Mouse (Mus musculus) embryonic facial prominence, embryonic 15.5 days (tissue): ENCODE data around the gene Prss57. TPM values are rescaled to one million over a fixed set of nuclear protein-coding genes. Genes with fewer than 3 reads are reported as not detected.
A peak's percentile ranks its signal among the peaks of the same experiment; 100 is the strongest.

Experiments
- ATAC-seq: fragments of 200-750 bp; cut with Nextera tagmentation; 2 replicates; pipeline ENCODE4 v1.8.0; 2017; ENCODE audit warnings: low read depth, moderate TSS enrichment; ENCODE audit not compliant: insufficient number of reproducible peaks, low FRiP score, low TSS enrichment
- H3K27ac ChIP-seq: fragments of 300-500 bp; sonication (generic); replicated peaks from 2 replicates; pipeline ENCODE4 v1.5.1; 2015; ENCODE audit warnings: mild to moderate bottlenecking, inconsistent platforms
- H3K27me3 ChIP-seq: fragments of 300-500 bp; sonication (generic); 2 replicates; pipeline ENCODE4 v1.6.1; 2015; ENCODE audit warnings: inconsistent platforms
- H3K36me3 ChIP-seq: fragments of 300-500 bp; sonication (generic); 2 replicates; pipeline ENCODE4 v1.6.1; 2015; ENCODE audit warnings: mild to moderate bottlenecking, inconsistent platforms
- H3K4me1 ChIP-seq: fragments of 300-500 bp; sonication (generic); 2 replicates; pipeline ENCODE4 v1.6.1; 2015; ENCODE audit warnings: inconsistent platforms
- H3K4me2 ChIP-seq: fragments of 300-500 bp; sonication (generic); replicated peaks from 2 replicates; pipeline ENCODE4 v1.6.1; 2015; ENCODE audit warnings: mild to moderate bottlenecking, inconsistent platforms
- H3K4me3 ChIP-seq: fragments of 300-500 bp; sonication (generic); replicated peaks from 2 replicates; pipeline ENCODE4 v1.5.1; 2015; ENCODE audit warnings: mild to moderate bottlenecking, inconsistent platforms
- H3K9ac ChIP-seq: fragments of 300-500 bp; sonication (generic); 2 replicates; pipeline ENCODE4 v1.6.1; 2015; ENCODE audit warnings: inconsistent platforms
- H3K9me3 ChIP-seq: fragments of 300-500 bp; sonication (generic); replicated peaks from 2 replicates; pipeline ENCODE4 v1.6.1; 2016; ENCODE audit warnings: inconsistent platforms
- WGBS: fragments of 180-500 bp; shearing (Covaris S2); methylation state at CpG from one replicate; pipeline ENCODE4 v1.1.7; 2015; 5-methylcytosine and 5-hydroxymethylcytosine counted together
- polyA plus RNA-seq: library from polyadenylated mRNA; unstranded; fragments of >200 nt; fragmentation: Nextera tagmentation; extraction: Ambion mirVana; gene quantifications from 2 replicates; pipeline ENCODE4 v1.2.1, GENCODE M21; 2015

Gene Prss57
- polyA plus RNA-seq, 1 experiment from 2014 or later, result not detected

GRCm38 (mm10) chr10:79780664-79781015, 10.1 kb downstream of the Prss57 start:
- H3K27ac ChIP-seq, result peak overlapping the region; percentile 51; the same call in 1 of the 2 replicates

GRCm38 (mm10) chr10:79779784-79780663, 10.7 kb downstream of the Prss57 start:
- no peak overlapping the region for H3K9ac ChIP-seq
- peaks cover 38% of the 10 kb centered on the region for H3K4me1 ChIP-seq
- H3K9me3 ChIP-seq, result no peaks in the 10 kb centered on the region
- peak overlapping the region; percentile 87 for H3K4me2 ChIP-seq
- H3K4me3 ChIP-seq, result peak overlapping the region; percentile 48
- no peaks in the 10 kb centered on the region for H3K36me3 ChIP-seq
- H3K27me3 ChIP-seq, result peaks cover 13% of the 10 kb centered on the region
- H3K27ac ChIP-seq, result peak overlapping the region; percentile 51; the same call in 1 of the 2 replicates
- ATAC-seq, result peak; percentile 89
- WGBS, result 2% methylated on average over 55 of the region's 55 CpGs

More at GRCm38 (mm10) chr10:79780664-79781015, 10.1 kb downstream of the Prss57 start:
- Histone ChIP-seq H3K4me2 (peak overlapping the region; percentile 87), H3K4me3 (peak overlapping the region; percentile 48), H3K9me3 (no peaks in the 10 kb centered on the region), H3K27me3 (peaks cover 13% of the 10 kb centered on the region), H3K4me1 (peaks cover 38% of the 10 kb centered on the region), H3K9ac (no peak overlapping the region), H3K36me3 (no peaks in the 10 kb centered on the region)
- 0% methylated on average over 12 of the region's 13 CpGs for WGBS
- peak; percentile 70; the same call in 1 of the 2 replicates for ATAC-seq

- H3K4me3 ChIP-seq, result no peak overlapping the region
- peak overlapping the region; percentile 87; the same call in 1 of the 2 replicates for H3K4me2 ChIP-seq
- H3K27ac ChIP-seq, result no peak overlapping the region
- H3K36me3 ChIP-seq, result no peaks in the 10 kb centered on the region
- H3K4me1 ChIP-seq, result peaks cover 38% of the 10 kb centered on the region
- no peak for ATAC-seq
- H3K27me3 ChIP-seq, result peaks cover 13% of the 10 kb centered on the region
- no peaks in the 10 kb centered on the region for H3K9me3 ChIP-seq
- H3K9ac ChIP-seq, result no peak overlapping the region
- 18% methylated on average over 2 of the region's 2 CpGs for WGBS
These were observed 11.6 kb downstream of the Prss57 start for GRCm38 (mm10) chr10:79779193-79779592.

- peak; percentile 29 for ATAC-seq
- WGBS, result 9% methylated on average over 15 of the region's 15 CpGs
- Histone ChIP-seq H3K9ac (no peak overlapping the region), H3K4me2 (peak overlapping the region; percentile 84), H3K36me3 (no peaks in the 10 kb centered on the region), H3K9me3 (no peaks in the 10 kb centered on the region), H3K4me3 (peak overlapping the region; percentile 48), H3K27me3 (peaks cover 13% of the 10 kb centered on the region), H3K4me1 (peaks cover 38% of the 10 kb centered on the region), H3K27ac (peak overlapping the region; percentile 68)
These were observed 12.8 kb downstream of the Prss57 start for GRCm38 (mm10) chr10:79778006-79778405.

- Histone ChIP-seq H3K4me1 (peaks cover 38% of the 10 kb centered on the region), H3K36me3 (no peaks in the 10 kb centered on the region), H3K9me3 (no peaks in the 10 kb centered on the region), H3K9ac (peak within 1 kb of the TSS; percentile 16; the same call in 1 of the 2 replicates), H3K27ac (peak within 1 kb of the TSS; percentile 68), H3K4me2 (peak within 1 kb of the TSS; percentile 84), H3K27me3 (peaks cover 8% of the 10 kb centered on the region; the same call in 1 of the 2 replicates), H3K4me3 (peak within 1 kb of the TSS; percentile 48)
- 2% methylated on average over 39 of the region's 39 CpGs for WGBS
- ATAC-seq, result no peak
These were observed 13.6 kb downstream of the Prss57 start, which contains the start of gene Fstl3 for GRCm38 (mm10) chr10:79777103-79777531. Gene Fstl3, plus strand, starts transcription at chr10:79777272.

- ATAC-seq, result no peak
- Histone ChIP-seq H3K4me3 (no peak overlapping the region), H3K36me3 (no peaks in the 10 kb centered on the region), H3K9ac (no peak overlapping the region), H3K9me3 (no peaks in the 10 kb centered on the region), H3K27me3 (no peaks in the 10 kb centered on the region), H3K27ac (no peak overlapping the region), H3K4me1 (peaks cover 22% of the 10 kb centered on the region), H3K4me2 (no peak overlapping the region)
- 72% methylated on average over 5 of the region's 5 CpGs for WGBS
These were observed 16.1 kb downstream of the Prss57 start for GRCm38 (mm10) chr10:79774486-79775279.

GRCm38 (mm10) chr10:79773208-79773607, 17.6 kb downstream of the Prss57 start:
- Histone ChIP-seq H3K27ac (no peak overlapping the region), H3K27me3 (no peaks in the 10 kb centered on the region), H3K4me1 (peaks cover 20% of the 10 kb centered on the region), H3K9me3 (no peaks in the 10 kb centered on the region), H3K4me2 (no peak overlapping the region), H3K4me3 (no peak overlapping the region), H3K36me3 (no peaks in the 10 kb centered on the region), H3K9ac (no peak overlapping the region)
- WGBS, result 89% methylated on average over 2 of the region's 2 CpGs
- ATAC-seq, result no peak

- no peak for ATAC-seq
- Histone ChIP-seq H3K27me3 (no peaks in the 10 kb centered on the region), H3K9me3 (no peaks in the 10 kb centered on the region), H3K4me3 (no peak overlapping the region), H3K9ac (no peak overlapping the region), H3K36me3 (no peaks in the 10 kb centered on the region), H3K27ac (no peak overlapping the region), H3K4me2 (no peak overlapping the region), H3K4me1 (peaks cover 20% of the 10 kb centered on the region)
- 91% methylated on average over 3 of the region's 3 CpGs for WGBS
These were observed 18.4 kb downstream of the Prss57 start for GRCm38 (mm10) chr10:79772320-79772719.

GRCm38 (mm10) chr10:79769329-79769728, 21.4 kb downstream of the Prss57 start:
- WGBS, result 47% methylated on average over 4 of the region's 4 CpGs
- H3K4me3 ChIP-seq, result no peak overlapping the region
- no peak overlapping the region for H3K9ac ChIP-seq
- no peaks in the 10 kb centered on the region for H3K27me3 ChIP-seq
- ATAC-seq, result no peak
- H3K27ac ChIP-seq, result no peak overlapping the region
- H3K9me3 ChIP-seq, result no peaks in the 10 kb centered on the region
- H3K4me2 ChIP-seq, result no peak overlapping the region
- peaks cover 32% of the 10 kb centered on the region for H3K4me1 ChIP-seq
- H3K36me3 ChIP-seq, result no peaks in the 10 kb centered on the region

GRCm38 (mm10) chr10:79768400-79768799, 22.4 kb downstream of the Prss57 start:
- H3K4me1 ChIP-seq, result peaks cover 40% of the 10 kb centered on the region
- H3K9me3 ChIP-seq, result no peaks in the 10 kb centered on the region
- peak overlapping the region; percentile 83; the same call in 1 of the 2 replicates for H3K4me2 ChIP-seq
- no peak overlapping the region for H3K27ac ChIP-seq
- WGBS, result under 1% methylated on average over 5 of the region's 5 CpGs
- ATAC-seq, result no peak
- no peaks in the 10 kb centered on the region for H3K27me3 ChIP-seq
- no peak overlapping the region for H3K9ac ChIP-seq
- H3K4me3 ChIP-seq, result no peak overlapping the region
- H3K36me3 ChIP-seq, result no peaks in the 10 kb centered on the region
